Mouse (Mus musculus): ENCODE data around the gene Bmper. TPM values are rescaled to one million over a fixed set of nuclear protein-coding genes. Genes with fewer than 3 reads are reported as not detected.
A peak's percentile ranks its signal among the peaks of the same experiment; 100 is the strongest.

Gene Bmper
- polyA plus RNA-seq (2015; fragmentation: Nextera tagmentation; extraction: Ambion mirVana) = 10.7 and 12.3 TPM in 2 replicates

DNA sequence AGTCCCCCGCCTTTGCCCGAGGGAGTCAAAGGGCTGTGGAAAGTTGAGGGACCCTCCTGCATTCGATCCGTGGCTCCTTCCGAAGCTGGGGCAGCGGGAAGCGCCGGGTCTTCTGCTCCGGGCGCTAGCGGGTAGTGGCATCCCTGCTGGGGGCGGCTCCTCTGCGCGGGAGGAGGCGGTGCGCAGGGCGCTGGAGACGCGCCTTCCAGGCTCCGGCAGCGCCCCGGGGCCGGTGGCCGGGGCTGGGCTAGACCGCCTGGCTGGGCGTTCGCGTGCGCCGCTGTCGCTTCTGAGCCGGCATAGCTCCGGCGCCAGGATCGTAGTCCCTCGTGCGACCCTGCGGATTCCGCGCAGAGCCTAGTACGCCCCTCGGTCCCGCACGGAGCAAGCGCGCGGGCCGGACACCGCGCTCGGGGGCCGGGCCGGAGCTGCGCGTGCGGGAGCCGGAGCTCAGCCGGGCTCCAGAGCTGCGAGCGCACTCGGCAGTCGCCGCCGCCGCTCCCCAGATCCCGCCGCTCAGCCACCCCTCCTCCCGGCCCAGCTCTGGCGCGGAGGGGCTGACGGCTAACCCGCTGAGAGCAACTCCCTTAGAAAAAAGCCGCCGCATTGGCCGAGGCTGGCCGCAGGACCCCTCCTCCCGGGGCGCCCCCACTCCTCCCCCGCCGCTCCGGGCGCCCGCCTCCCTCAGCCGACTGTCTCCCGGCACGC, at the start of gene Bmper:
TSS of gene Bmper (plus strand) at position 236 of the 708 bp plus-strand sequence.
- Histone ChIP-seq H3K4me1 (peaks cover 10% of the 10 kb centered on the region), H3K4me2 (peak within 1 kb of the TSS; percentile 98), H3K9me3 (replicated peaks) (no peaks in the 10 kb centered on the region), H3K27me3 (replicated peaks) (peaks cover 21% of the 10 kb centered on the region), H3K4me3 (replicated peaks) (peak within 1 kb of the TSS; percentile 72), H3K36me3 (no peaks in the 10 kb centered on the region), H3K27ac (replicated peaks) (peak within 1 kb of the TSS; percentile 85), H3K9ac (replicated peaks) (peak within 1 kb of the TSS; percentile 61)
- peak; percentile 87 for ATAC-seq (ENCODE audit: low FRiP score)
- under 1% methylated on average over 83 of the region's 86 CpGs for WGBS

DNA sequence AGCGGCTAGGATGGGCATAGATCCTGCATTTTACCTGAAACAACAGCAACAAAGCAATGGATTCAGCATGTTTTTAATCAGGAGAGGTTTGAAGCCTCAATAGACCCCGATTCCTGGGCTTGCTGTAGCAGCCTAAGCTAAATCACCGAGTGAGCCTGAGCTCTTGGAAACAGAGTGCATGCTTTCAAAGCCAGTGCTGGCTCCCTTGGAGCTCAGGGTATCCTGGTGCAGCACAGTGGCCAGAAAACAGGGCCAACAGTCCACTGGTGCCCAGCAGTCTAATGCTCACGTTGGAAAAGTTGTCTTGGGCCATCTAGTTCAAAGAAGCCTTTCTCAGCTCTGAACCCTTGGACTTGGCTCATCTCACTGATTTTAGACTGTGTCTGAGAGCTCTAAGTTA, 45.4 kb upstream of the Bmper start:
- Histone ChIP-seq H3K4me3 (replicated peaks) (no peak overlapping the region), H3K4me2 (no peak overlapping the region), H3K27ac (replicated peaks) (no peak overlapping the region), H3K4me1 (no peaks in the 10 kb centered on the region), H3K36me3 (no peaks in the 10 kb centered on the region), H3K9ac (replicated peaks) (no peak overlapping the region), H3K27me3 (replicated peaks) (no peaks in the 10 kb centered on the region), H3K9me3 (replicated peaks) (no peaks in the 10 kb centered on the region)
- 83% methylated on average over 4 of the region's 4 CpGs for WGBS
- no peak for ATAC-seq (ENCODE audit: low FRiP score)

DNA sequence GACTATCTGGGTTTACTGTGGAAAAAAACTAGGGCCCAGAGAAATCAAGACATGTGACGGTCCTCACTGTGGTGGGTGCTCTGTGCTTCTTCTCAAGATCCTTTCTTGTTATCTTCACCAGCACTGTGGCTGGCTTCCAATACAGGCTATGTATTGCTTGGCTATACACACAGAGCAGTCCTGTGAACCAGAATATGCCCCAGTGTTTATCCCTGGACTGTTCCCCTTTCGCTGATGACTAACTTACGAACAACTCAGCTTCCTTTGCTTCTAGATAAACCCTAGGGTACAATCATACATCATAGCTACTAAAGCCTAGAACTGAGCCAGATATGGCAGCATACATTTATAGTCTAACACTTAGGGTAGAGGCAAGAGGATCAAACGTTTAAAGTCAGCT, 35.7 kb upstream of the Bmper start:
- Histone ChIP-seq H3K4me1 (no peaks in the 10 kb centered on the region), H3K4me3 (replicated peaks) (no peak overlapping the region), H3K9me3 (replicated peaks) (no peaks in the 10 kb centered on the region), H3K4me2 (no peak overlapping the region), H3K9ac (replicated peaks) (no peak overlapping the region), H3K27me3 (replicated peaks) (no peaks in the 10 kb centered on the region), H3K27ac (replicated peaks) (no peak overlapping the region), H3K36me3 (no peaks in the 10 kb centered on the region)
- ATAC-seq (ENCODE audit: low FRiP score) = no peak
- WGBS = 88% methylated on average over 4 of the region's 4 CpGs

DNA sequence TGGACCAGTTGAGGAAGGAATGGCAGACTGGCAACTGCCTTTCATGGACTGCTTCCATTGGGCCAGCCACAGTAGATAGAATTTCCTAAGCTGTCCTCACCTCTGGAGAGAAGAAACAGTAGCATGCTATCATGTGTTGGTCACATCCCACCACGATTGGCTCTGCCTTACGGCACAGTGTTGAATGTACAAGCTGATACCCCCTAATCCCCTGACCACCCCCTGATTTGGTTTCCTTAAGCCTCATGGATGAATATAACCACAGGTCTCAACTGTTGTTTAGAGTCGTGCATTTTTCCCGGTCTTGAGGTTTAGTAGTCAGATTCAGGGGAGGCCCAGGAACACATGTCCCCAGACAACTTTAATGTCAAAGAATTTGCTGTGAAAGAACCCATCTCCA, 34.7 kb upstream of the Bmper start:
- ATAC-seq (ENCODE audit: low FRiP score) = no peak
- 93% methylated on average over 4 of the region's 4 CpGs for WGBS

DNA sequence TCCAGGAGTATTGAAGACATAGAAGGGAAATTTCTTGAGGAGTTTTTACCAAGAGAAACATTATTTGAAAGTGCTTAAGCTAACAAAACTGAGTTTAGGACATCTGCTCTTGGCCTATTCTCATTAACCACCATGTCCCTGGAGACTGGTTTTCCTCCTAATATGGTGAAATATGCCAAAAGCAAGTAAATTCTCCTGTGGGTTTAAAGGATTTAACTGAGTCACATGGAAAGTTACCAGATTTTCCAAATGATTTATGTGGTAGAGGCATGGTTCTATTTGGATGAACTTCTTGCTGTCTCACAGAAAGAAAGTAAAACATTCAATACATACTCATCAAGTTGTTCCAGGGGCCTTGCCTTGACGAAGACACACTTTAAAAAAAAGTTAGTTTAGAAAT, 31.9 kb upstream of the Bmper start:
- 63% methylated on average over 1 of the region's 1 CpGs for WGBS
- no peak for ATAC-seq (ENCODE audit: low FRiP score)

More for the DNA sequence above, 34.7 kb upstream of the Bmper start:
- no peak overlapping the region for H3K4me3 ChIP-seq (replicated peaks)
- H3K9me3 ChIP-seq (replicated peaks) = no peaks in the 10 kb centered on the region
- H3K9ac ChIP-seq (replicated peaks) = no peak overlapping the region
- H3K36me3 ChIP-seq = no peaks in the 10 kb centered on the region
- no peak overlapping the region for H3K27ac ChIP-seq (replicated peaks)
- no peak overlapping the region for H3K4me2 ChIP-seq
- no peaks in the 10 kb centered on the region for H3K4me1 ChIP-seq
- H3K27me3 ChIP-seq (replicated peaks) = no peaks in the 10 kb centered on the region

DNA sequence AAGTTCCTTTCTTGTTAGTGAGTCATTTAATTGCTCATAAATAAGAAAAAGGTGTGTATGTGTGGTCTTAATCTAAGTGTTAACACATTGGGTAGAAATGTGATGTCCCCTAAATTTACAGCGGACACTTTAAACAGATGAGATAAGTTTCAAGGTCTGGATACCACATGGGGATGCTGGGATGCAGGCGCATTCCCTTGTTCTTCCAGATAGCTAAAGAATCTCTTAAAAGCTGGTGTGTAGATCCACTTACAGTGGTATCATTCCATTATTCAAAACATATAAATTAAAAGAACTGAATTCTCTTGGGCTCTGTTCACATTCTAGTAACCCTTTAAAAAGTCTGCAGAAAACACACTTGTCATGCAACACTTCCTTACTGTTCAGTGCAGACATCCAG, 31.4 kb upstream of the Bmper start:
- Histone ChIP-seq H3K27ac (replicated peaks) (no peak overlapping the region), H3K4me3 (replicated peaks) (no peak overlapping the region), H3K9ac (replicated peaks) (no peak overlapping the region), H3K27me3 (replicated peaks) (no peaks in the 10 kb centered on the region), H3K9me3 (replicated peaks) (no peaks in the 10 kb centered on the region), H3K4me1 (no peaks in the 10 kb centered on the region), H3K4me2 (no peak overlapping the region), H3K36me3 (no peaks in the 10 kb centered on the region)
- WGBS = 88% methylated on average over 2 of the region's 2 CpGs
- no peak for ATAC-seq (ENCODE audit: low FRiP score)

More for the DNA sequence above, 31.9 kb upstream of the Bmper start:
- Histone ChIP-seq H3K4me2 (no peak overlapping the region), H3K36me3 (no peaks in the 10 kb centered on the region), H3K9me3 (replicated peaks) (no peaks in the 10 kb centered on the region), H3K4me1 (no peaks in the 10 kb centered on the region), H3K27ac (replicated peaks) (no peak overlapping the region), H3K27me3 (replicated peaks) (no peaks in the 10 kb centered on the region), H3K9ac (replicated peaks) (no peak overlapping the region), H3K4me3 (replicated peaks) (no peak overlapping the region)

DNA sequence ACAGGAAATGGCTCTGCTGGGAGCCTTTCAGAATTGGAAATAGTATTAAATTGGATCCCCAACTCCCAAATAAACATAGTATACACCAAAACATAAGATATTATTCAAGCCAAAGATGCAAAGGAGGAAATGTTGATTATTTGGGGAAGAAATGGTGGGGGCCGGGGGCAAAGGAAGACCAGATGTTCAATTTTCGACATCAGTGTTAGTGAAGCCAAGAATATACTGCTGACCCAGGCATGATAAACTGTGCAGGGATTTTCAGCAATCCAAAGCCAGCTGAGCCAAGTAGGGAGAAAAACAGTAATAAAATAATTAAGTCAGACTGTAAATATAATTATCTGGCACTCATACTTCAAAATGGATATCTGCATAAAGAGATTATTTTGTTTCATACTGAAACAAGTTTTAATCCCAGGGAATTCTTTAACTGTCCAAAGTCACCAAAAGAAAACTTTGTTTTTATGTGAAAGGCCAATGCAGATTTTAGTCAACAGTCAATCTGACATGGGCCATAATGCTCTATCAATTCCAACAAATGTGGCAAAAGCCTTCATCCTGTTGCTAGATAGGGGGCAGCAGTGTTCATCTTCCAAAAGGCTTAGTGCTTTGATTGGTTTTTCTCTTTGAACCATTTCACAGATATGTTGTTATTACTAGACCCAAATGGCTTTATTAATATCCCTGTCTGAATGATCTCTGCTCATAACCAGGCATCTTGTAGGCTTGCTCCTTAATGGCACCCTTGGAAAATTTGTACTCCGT, 30.1 kb upstream of the Bmper start:
- 82% methylated on average over 3 of the region's 3 CpGs for WGBS
- Histone ChIP-seq H3K9ac (replicated peaks) (no peak overlapping the region), H3K27me3 (replicated peaks) (no peaks in the 10 kb centered on the region), H3K9me3 (replicated peaks) (no peaks in the 10 kb centered on the region), H3K27ac (replicated peaks) (no peak overlapping the region), H3K36me3 (no peaks in the 10 kb centered on the region), H3K4me2 (no peak overlapping the region), H3K4me3 (replicated peaks) (no peak overlapping the region), H3K4me1 (no peaks in the 10 kb centered on the region)
- no peak for ATAC-seq (ENCODE audit: low FRiP score)

DNA sequence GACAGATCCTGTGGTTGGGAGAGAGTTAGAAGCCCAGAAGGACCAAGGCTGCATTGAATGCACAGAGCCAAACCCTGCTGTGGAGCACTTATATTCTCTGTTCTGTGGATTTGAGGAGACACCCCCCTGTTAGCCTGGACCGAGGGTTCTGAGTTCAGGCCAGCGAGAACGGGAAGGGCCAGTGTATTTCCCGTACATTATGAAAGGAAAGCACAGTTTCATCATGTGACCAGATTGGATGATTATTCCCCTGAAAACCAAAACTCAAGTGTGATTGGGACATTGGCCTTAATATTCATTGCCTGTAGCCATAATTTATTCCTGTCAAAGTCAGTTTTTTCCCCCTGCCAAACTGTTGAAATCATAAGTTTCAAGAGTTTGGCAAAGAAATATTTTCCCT, 23.9 kb upstream of the Bmper start:
- H3K27ac ChIP-seq (replicated peaks) = no peak overlapping the region
- no peak overlapping the region for H3K4me3 ChIP-seq (replicated peaks)
- H3K9me3 ChIP-seq (replicated peaks) = no peaks in the 10 kb centered on the region
- peaks cover 3% of the 10 kb centered on the region for H3K4me1 ChIP-seq
- no peak for ATAC-seq (ENCODE audit: low FRiP score)
- H3K27me3 ChIP-seq (replicated peaks) = no peaks in the 10 kb centered on the region
- 92% methylated on average over 4 of the region's 4 CpGs for WGBS
- no peak overlapping the region for H3K4me2 ChIP-seq
- H3K9ac ChIP-seq (replicated peaks) = no peak overlapping the region
- H3K36me3 ChIP-seq = no peaks in the 10 kb centered on the region

DNA sequence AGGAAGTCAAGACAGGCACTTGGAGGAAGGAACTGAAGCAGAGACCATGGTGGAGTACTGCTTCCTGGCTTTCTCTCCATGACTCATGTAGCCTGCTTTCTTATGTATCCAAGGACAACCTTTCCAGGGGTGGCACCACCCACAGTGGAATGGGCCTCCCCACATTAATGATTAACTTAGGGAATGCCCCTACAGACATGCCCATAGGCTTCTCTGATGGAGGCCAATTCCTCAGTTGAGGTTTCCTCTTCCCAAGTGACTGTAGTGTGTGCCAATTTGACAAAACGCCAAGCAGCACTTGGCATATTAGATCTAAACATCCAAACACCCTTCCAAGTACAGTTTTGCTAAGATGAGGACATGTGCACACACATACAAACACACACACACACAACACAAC, 23.0 kb upstream of the Bmper start:
- Histone ChIP-seq H3K4me3 (replicated peaks) (no peak overlapping the region), H3K9me3 (replicated peaks) (no peaks in the 10 kb centered on the region), H3K27me3 (replicated peaks) (no peaks in the 10 kb centered on the region), H3K4me2 (no peak overlapping the region), H3K27ac (replicated peaks) (no peak overlapping the region), H3K9ac (replicated peaks) (no peak overlapping the region), H3K4me1 (peaks cover 11% of the 10 kb centered on the region), H3K36me3 (no peaks in the 10 kb centered on the region)
- ATAC-seq (ENCODE audit: low FRiP score) = no peak
- WGBS = 89% methylated on average over 1 of the region's 1 CpGs

DNA sequence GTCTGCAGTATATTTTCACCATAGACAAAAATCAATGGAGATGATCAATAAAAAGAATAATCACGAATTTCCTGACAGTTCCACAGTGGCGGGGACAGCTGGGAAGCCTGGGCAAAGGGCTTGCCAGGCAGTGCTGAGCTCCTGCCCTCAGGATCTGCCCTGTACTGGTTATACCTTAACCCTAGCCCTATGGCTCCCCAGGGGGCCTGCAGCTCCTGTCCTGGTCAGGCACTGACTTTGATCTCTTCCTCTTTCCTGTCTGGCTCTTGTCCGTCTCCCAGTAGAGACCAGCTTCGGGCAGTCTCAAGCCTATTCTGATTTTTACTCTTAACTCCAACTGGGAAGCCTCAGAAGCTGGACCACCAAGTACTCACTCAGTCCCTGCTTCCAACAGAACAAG, 22.0 kb upstream of the Bmper start:
- Histone ChIP-seq H3K4me1 (peaks cover 17% of the 10 kb centered on the region), H3K9ac (replicated peaks) (no peak overlapping the region), H3K27ac (replicated peaks) (no peak overlapping the region), H3K4me3 (replicated peaks) (no peak overlapping the region), H3K9me3 (replicated peaks) (no peaks in the 10 kb centered on the region), H3K36me3 (no peaks in the 10 kb centered on the region), H3K4me2 (no peak overlapping the region), H3K27me3 (replicated peaks) (no peaks in the 10 kb centered on the region)
- 80% methylated on average over 4 of the region's 4 CpGs for WGBS
- ATAC-seq (ENCODE audit: low FRiP score) = no peak

DNA sequence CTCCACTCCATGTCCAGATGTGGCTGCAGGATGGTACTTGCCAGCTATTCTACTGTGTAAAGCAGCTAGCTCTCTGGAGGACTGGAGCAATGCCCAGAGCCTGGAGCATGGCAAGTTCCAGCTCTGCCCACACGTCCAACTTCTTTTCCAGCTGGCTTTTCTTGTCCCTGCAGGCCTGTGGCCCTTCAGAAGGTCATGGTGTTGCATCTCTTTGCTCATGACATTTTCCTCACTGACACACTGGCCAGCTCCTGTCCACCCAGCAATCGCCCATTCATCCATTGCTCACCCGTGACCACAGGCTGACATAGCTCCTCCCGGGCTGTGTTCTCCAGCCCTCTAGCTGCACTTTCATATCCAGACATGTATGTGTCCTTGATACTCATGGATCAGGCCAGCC, 20.4 kb upstream of the Bmper start:
- 77% methylated on average over 4 of the region's 4 CpGs for WGBS
- Histone ChIP-seq H3K9me3 (replicated peaks) (no peaks in the 10 kb centered on the region), H3K27ac (replicated peaks) (no peak overlapping the region), H3K4me1 (peaks cover 17% of the 10 kb centered on the region), H3K9ac (replicated peaks) (no peak overlapping the region), H3K4me3 (replicated peaks) (no peak overlapping the region), H3K27me3 (replicated peaks) (no peaks in the 10 kb centered on the region), H3K4me2 (no peak overlapping the region), H3K36me3 (no peaks in the 10 kb centered on the region)
- ATAC-seq (ENCODE audit: low FRiP score) = no peak

Data from neural tube, embryonic 15.5 days (tissue).